Mouse (Mus musculus) liver (tissue): ENCODE measurements at regions not wholly inside any gene's neighbourhood (a gene's known extent, or its start where the extent isn't known, plus 50 kb on each side); places are given as distances from the start of the nearest gene placed in this dataset.

Experiments used
- DNase-seq: peaks from one replicate; pipeline ENCODE4 v3.0.0-alpha.2; 2020; ENCODE audit warnings: mixed read lengths

GRCm38 (mm10) chr1:80131354-80131753, 86.9 kb downstream of the Fam124b start:
- DNase-seq, result no peak

GRCm38 (mm10) chr1:80123966-80124365, 94.3 kb downstream of the Fam124b start:
- DNase-seq, result no peak

- DNase-seq, result no peak
These were observed 102.4 kb downstream of the Fam124b start for GRCm38 (mm10) chr1:80115913-80116312.

- DNase-seq, result no peak
These were observed 110.4 kb downstream of the Fam124b start for GRCm38 (mm10) chr1:80107747-80108476.

GRCm38 (mm10) chr1:80106269-80106668, 112.0 kb downstream of the Fam124b start:
- no peak for DNase-seq

- no peak for DNase-seq
These were observed 120.0 kb downstream of the Fam124b start for GRCm38 (mm10) chr1:80098266-80098665.

GRCm38 (mm10) chr1:80091800-80092199, 126.5 kb downstream of the Fam124b start:
- no peak for DNase-seq

GRCm38 (mm10) chr1:80091350-80091749, 126.9 kb downstream of the Fam124b start:
- DNase-seq, result no peak

GRCm38 (mm10) chr1:80088651-80089050, 129.6 kb downstream of the Fam124b start:
- no peak for DNase-seq

- no peak for DNase-seq
These were observed 141.9 kb downstream of the Fam124b start for GRCm38 (mm10) chr1:80076357-80076756.

- no peak for DNase-seq
These were observed 143.9 kb downstream of the Fam124b start for GRCm38 (mm10) chr1:80074376-80074775.

- no peak for DNase-seq
These were observed 144.3 kb downstream of the Fam124b start for GRCm38 (mm10) chr1:80073950-80074349.

GRCm38 (mm10) chr1:80069141-80069540, 149.1 kb downstream of the Fam124b start:
- no peak for DNase-seq

- DNase-seq, result no peak
These were observed 156.2 kb downstream of the Fam124b start for GRCm38 (mm10) chr1:80062121-80062520.

GRCm38 (mm10) chr1:80061632-80062031, 156.6 kb downstream of the Fam124b start:
- DNase-seq, result no peak

GRCm38 (mm10) chr1:80045141-80045540, 173.1 kb downstream of the Fam124b start:
- no peak for DNase-seq

- no peak for DNase-seq
These were observed 177.9 kb downstream of the Fam124b start for GRCm38 (mm10) chr1:80040409-80040808.

- DNase-seq, result no peak
These were observed 178.4 kb downstream of the Fam124b start for GRCm38 (mm10) chr1:80039891-80040290.

- DNase-seq, result no peak
These were observed 178.2 kb upstream of the Serpine2 start for GRCm38 (mm10) chr1:80039161-80039560.

GRCm38 (mm10) chr1:80038059-80038458, 177.1 kb upstream of the Serpine2 start:
- no peak for DNase-seq

GRCm38 (mm10) chr1:80036436-80036835, 175.5 kb upstream of the Serpine2 start:
- DNase-seq, result no peak

GRCm38 (mm10) chr1:80033522-80033921, 172.5 kb upstream of the Serpine2 start:
- no peak for DNase-seq

GRCm38 (mm10) chr1:80033121-80033520, 172.1 kb upstream of the Serpine2 start:
- no peak for DNase-seq

GRCm38 (mm10) chr1:80032464-80032863, 171.5 kb upstream of the Serpine2 start:
- no peak for DNase-seq

- DNase-seq, result no peak
These were observed 169.7 kb upstream of the Serpine2 start for GRCm38 (mm10) chr1:80030635-80031034.
